ENCODE assay signal across 14 mouse cellular contexts in genomic region chr10:127557397-127557796, GRCm38 (mm10). TPM values are rescaled to one million over a fixed set of nuclear protein-coding genes. Genes with fewer than 3 reads are reported as not detected.
DNase-seq lines count a peak whose midpoint lies in the region; ATAC-seq and TF ChIP-seq lines count a peak whose summit lies in the region.
"Had no signal": no experiment of that assay in that cellular context is flagged by ENCODE, and none has a peak within 500 bp of the region (broad histone marks: within the 10 kb centered on the region; RNA-seq: fewer than 3 reads in every experiment).

No protein-coding gene starts in this region.

- H3K4me1 ChIP-seq in heart, adult 2 months (ENCODE audit: control insufficient read depth, insufficient read depth, low read length): no peaks in the 10 kb centered on the region
- no peaks in the 10 kb centered on the region for H3K4me1 ChIP-seq in liver, postnatal 0 days (ENCODE audit: insufficient read depth)
- no peaks in the 10 kb centered on the region for H3K4me1 ChIP-seq in liver, embryonic 12.5 days
- H3K4me1 ChIP-seq: forebrain, embryonic 13.5 days; hindbrain, embryonic 10.5 days; neural tube, embryonic 15.5 days had no signal

- H3K36me3 ChIP-seq in heart, adult 2 months (ENCODE audit: control insufficient read depth, insufficient read depth, low read length): no peaks in the 10 kb centered on the region
- peaks cover 72% of the 10 kb centered on the region for H3K36me3 ChIP-seq in liver, postnatal 0 days (replicated peaks; ENCODE audit: insufficient read depth, low read length)
- H3K36me3 ChIP-seq in liver, embryonic 12.5 days: peaks cover 88% of the 10 kb centered on the region

- no peak overlapping the region for H3K4me3 ChIP-seq in heart, adult 2 months
- H3K4me3 ChIP-seq in liver, postnatal 0 days (ENCODE audit: low read depth, low read length): no peak overlapping the region
- no peak overlapping the region for H3K4me3 ChIP-seq in liver, embryonic 12.5 days
- H3K4me3 ChIP-seq: forebrain, embryonic 13.5 days; hindbrain, embryonic 10.5 days; neural tube, embryonic 15.5 days had no signal

- intact Hi-C loops in heart, adult 2 months (cut with DNase I): no loop called here
- intact Hi-C loops in heart, postnatal 25 days (cut with DNase I): no loop called here

- no peak overlapping the region for H3K9ac ChIP-seq in heart, adult 2 months (ENCODE audit: low read depth, low read length)
- H3K9ac ChIP-seq in liver, postnatal 0 days (replicated peaks): no peak overlapping the region
- no peak overlapping the region for H3K9ac ChIP-seq in liver, embryonic 12.5 days
- H3K9ac ChIP-seq: forebrain, embryonic 13.5 days; neural tube, embryonic 15.5 days had no signal

- no peak for ATAC-seq in liver, postnatal 0 days
- no peak for ATAC-seq in liver, embryonic 12.5 days
- ATAC-seq in megakaryocyte progenitor cell, adult 5-6 weeks (replicated peaks; ENCODE audit: poor library complexity): 0 out of 2 replicates have a peak, but pooled peaks have one; percentile 35

- TF ChIP-seq CTCF in heart, adult 2 months (IDR thresholded peaks at IDR 0.05): peak; percentile 29
- peak; percentile 49 for TF ChIP-seq CTCF in liver, postnatal 0 days (IDR thresholded peaks at IDR 0.05; ENCODE audit: low read depth)

- no peak for TF ChIP-seq EP300 in heart, adult 2 months (IDR thresholded peaks at IDR 0.05; ENCODE audit: insufficient read depth, low read depth, low read length)
- no peak for TF ChIP-seq EP300 in liver, postnatal 0 days (IDR thresholded peaks at IDR 0.05; ENCODE audit: low read depth)

- TF ChIP-seq POLR2A in heart, adult 2 months (IDR thresholded peaks at IDR 0.05; ENCODE audit: insufficient read depth, low read depth, low read length): no peak

- H3K79me2 ChIP-seq in heart, adult 2 months (replicated peaks; ENCODE audit: control insufficient read depth, insufficient read depth, low read length): no peaks in the 10 kb centered on the region

- no peak overlapping the region for H3K4me2 ChIP-seq in liver, postnatal 0 days (ENCODE audit: low read depth, low read length)
- H3K4me2 ChIP-seq in liver, embryonic 12.5 days: no peak overlapping the region
- H3K4me2 ChIP-seq: forebrain, embryonic 13.5 days; neural tube, embryonic 15.5 days had no signal

- H3K27me3 ChIP-seq in heart, adult 2 months (ENCODE audit: control insufficient read depth, insufficient read depth, low read length): no peaks in the 10 kb centered on the region
- H3K27me3 ChIP-seq in liver, postnatal 0 days (ENCODE audit: insufficient read depth, low read length): no peaks in the 10 kb centered on the region
- H3K27me3 ChIP-seq in liver, embryonic 12.5 days (replicated peaks): no peaks in the 10 kb centered on the region
- H3K27me3 ChIP-seq: CH12.LX; forebrain, embryonic 13.5 days; neural tube, embryonic 15.5 days had no signal

- WGBS in heart, adult 2 months: 88% methylated on average over 13 of the region's 13 CpGs
- WGBS in liver, postnatal 0 days (ENCODE audit: insufficient replicate concordance): 86% methylated on average over 13 of the region's 13 CpGs
- 80% methylated on average over 13 of the region's 13 CpGs for WGBS in liver, embryonic 12.5 days (ENCODE audit: insufficient replicate concordance)

- no peak overlapping the region for H3K27ac ChIP-seq in heart, adult 2 months
- no peak overlapping the region for H3K27ac ChIP-seq in liver, postnatal 0 days (ENCODE audit: low read depth)
- no peak overlapping the region for H3K27ac ChIP-seq in liver, embryonic 12.5 days
- H3K27ac ChIP-seq: forebrain, embryonic 13.5 days; hindbrain, embryonic 10.5 days; neural tube, embryonic 15.5 days had no signal

- DNase-seq in heart, adult 2 months: no peak
- no peak for DNase-seq in heart, adult 8-10 months (ENCODE audit: low spot score)
- DNase-seq in liver, postnatal 0 days: no peak
- DNase-seq in ES-CJ7 (ENCODE audit: low read depth, low spot score): peak; percentile 64
- no peak for DNase-seq in spleen, adult 18-20 months
- no peak for DNase-seq in heart, postnatal 25 days (ENCODE audit: low spot score)
- DNase-seq: kidney, postnatal 10 days; midbrain, embryonic 14.5 days had no signal

- no peaks in the 10 kb centered on the region for H3K9me3 ChIP-seq in liver, postnatal 0 days (ENCODE audit: low read length)
- no peaks in the 10 kb centered on the region for H3K9me3 ChIP-seq in liver, embryonic 12.5 days (replicated peaks)
- H3K9me3 ChIP-seq: forebrain, embryonic 13.5 days; hindbrain, embryonic 10.5 days; neural tube, embryonic 15.5 days had no signal

RNA-seq across cellular contexts. Expression of gene Nxph4, which starts 23.0 kb away (rescaled TPM):
- under 1 TPM; 0.34 to 0.68 TPM for total RNA-seq in heart, adult 2 months (2021)
- polyA plus RNA-seq in heart, adult 2 months (2012; rRNA removed): 0.39 and 0.41 TPM in 2 replicates
- under 1 TPM; 0.22 to 0.66 (median 0.50) TPM for total RNA-seq in heart, adult 8-10 months (2022)
- polyA plus RNA-seq in liver, postnatal 0 days (2015; fragmentation: Nextera tagmentation; extraction: Ambion mirVana): not detected in 2 replicates
- 0.10 and 0.23 TPM in 2 replicates for polyA plus RNA-seq in liver, embryonic 12.5 days (2016; fragmentation: Nextera tagmentation; extraction: Ambion mirVana)
- total RNA-seq in megakaryocyte progenitor cell, adult 5-6 weeks (2015): not detected in 2 replicates
- total RNA-seq in megakaryocyte progenitor cell, adult 5-6 weeks (2017): not detected in 2 replicates
- total RNA-seq in heart, postnatal 25 days (2021): under 1 TPM; 0.31 to 0.34 TPM

RNA-seq across cellular contexts. Expression of gene Shmt2, which starts 35.2 kb away (rescaled TPM):
- total RNA-seq in heart, adult 2 months (2021): 10 to 100 TPM; 42.6 to 43.4 TPM
- 60.9 and 67.0 TPM in 2 replicates for polyA plus RNA-seq in heart, adult 2 months (2012; rRNA removed)
- total RNA-seq in heart, adult 8-10 months (2022): 10 to 100 TPM; 41.6 to 48.4 (median 44.5) TPM
- polyA plus RNA-seq in liver, postnatal 0 days (2015; fragmentation: Nextera tagmentation; extraction: Ambion mirVana): 62.6 and 75.0 TPM in 2 replicates
- polyA plus RNA-seq in liver, embryonic 12.5 days (2016; fragmentation: Nextera tagmentation; extraction: Ambion mirVana): 181 and 185 TPM in 2 replicates
- total RNA-seq in megakaryocyte progenitor cell, adult 5-6 weeks (2015): 91.3 and 92.6 TPM in 2 replicates
- total RNA-seq in megakaryocyte progenitor cell, adult 5-6 weeks (2017): 95.8 and 100 TPM in 2 replicates
- 10 to 100 TPM; 44.3 TPM for total RNA-seq in heart, postnatal 25 days (2021)

RNA-seq across cellular contexts. Expression of gene Ndufa4l2, which starts 42.6 kb away (rescaled TPM):
- total RNA-seq in heart, adult 2 months (2021): 10 to 100 TPM; 20.1 to 27.9 TPM
- polyA plus RNA-seq in heart, adult 2 months (2012; rRNA removed): 45.1 and 64.4 TPM in 2 replicates
- 10 to 100 TPM; 17.2 to 26.5 (median 21.6) TPM for total RNA-seq in heart, adult 8-10 months (2022)
- 13.1 and 23.1 TPM in 2 replicates for polyA plus RNA-seq in liver, postnatal 0 days (2015; fragmentation: Nextera tagmentation; extraction: Ambion mirVana)
- polyA plus RNA-seq in liver, embryonic 12.5 days (2016; fragmentation: Nextera tagmentation; extraction: Ambion mirVana): 12.9 and 14.8 TPM in 2 replicates
- not detected in 2 replicates for total RNA-seq in megakaryocyte progenitor cell, adult 5-6 weeks (2015)
- not detected in 2 replicates for total RNA-seq in megakaryocyte progenitor cell, adult 5-6 weeks (2017)
- total RNA-seq in heart, postnatal 25 days (2021): 10 to 100 TPM; 22.6 to 33.1 TPM

RNA-seq across cellular contexts. Expression of gene Stac3, which starts 55.9 kb away (rescaled TPM):
- total RNA-seq in heart, adult 2 months (2021): 1 to 10 TPM in 1 of 2 experiments, under 1 TPM in 1; 0.21 to 1.2 TPM
- polyA plus RNA-seq in heart, adult 2 months (2012; rRNA removed): 0.86 and 1.7 TPM in 2 replicates
- 1 to 10 TPM in 1 of 4 experiments, under 1 TPM in 2, not detected in 1; 0.66 to 1.5 (median 0.76) TPM for total RNA-seq in heart, adult 8-10 months (2022)
- polyA plus RNA-seq in liver, postnatal 0 days (2015; fragmentation: Nextera tagmentation; extraction: Ambion mirVana): 0.21 and 0.57 TPM in 2 replicates
- 0.24 and 0.45 TPM in 2 replicates for polyA plus RNA-seq in liver, embryonic 12.5 days (2016; fragmentation: Nextera tagmentation; extraction: Ambion mirVana)
- 0.20 and 0.25 TPM in 2 replicates for total RNA-seq in megakaryocyte progenitor cell, adult 5-6 weeks (2015)
- total RNA-seq in megakaryocyte progenitor cell, adult 5-6 weeks (2017): 1.1 TPM in 1 of 2 replicates, not detected in the other
- total RNA-seq in heart, postnatal 25 days (2021): under 1 TPM; 0.22 to 0.70 TPM

Comparison
In these comparisons a context has a peak if more than half of its experiments do, and no peak if none do; other contexts are left out.
1. RNA of gene Ndufa4l2, which starts 42.6 kb away (total RNA-seq): 22.6 to 33.1 TPM in heart, postnatal 25 days, 20.1 to 27.9 TPM in heart, adult 2 months and 17.2 to 26.5 TPM in heart, adult 8-10 months; not detected in megakaryocyte progenitor cell, adult 5-6 weeks; every median in the first group is over 10 times any median in the second.